Mouse (Mus musculus) MEL-GATA-1-ER (cell line): Measurements from ENCODE around the gene Gm4491.

Source experiments
- DNase-seq: peaks from one replicate; pipeline ENCODE4 v3.0.0-alpha.2; 2012; ENCODE audit warnings: low read depth; ENCODE audit errors: extremely low read depth

Gm4491 gene

DNA sequence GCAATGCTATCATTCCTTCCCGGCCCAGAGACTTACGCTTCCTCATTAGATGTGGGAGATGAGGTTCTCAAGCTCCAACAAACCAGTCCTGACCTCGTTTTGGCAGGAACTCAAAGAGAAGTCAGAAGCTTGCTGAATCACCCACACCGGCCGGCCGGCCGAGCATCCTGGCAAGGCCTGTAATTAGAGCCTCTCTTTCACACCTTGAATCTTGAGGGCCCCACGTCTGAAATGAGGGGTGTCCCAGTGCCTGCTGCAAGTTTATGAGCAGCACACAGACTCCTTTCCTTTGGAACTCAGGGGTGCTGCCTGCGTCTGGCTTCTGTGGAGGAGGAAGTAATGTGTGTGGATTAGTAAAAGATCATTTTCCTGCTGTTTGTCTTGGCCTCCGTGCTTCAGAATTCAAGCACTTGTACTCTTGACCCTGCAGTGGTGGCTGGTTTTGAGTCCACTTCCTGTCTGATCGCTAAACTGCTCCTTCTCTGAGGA lies 31.5 kb downstream of the Gm4491 start:
- no peak for DNase-seq

GRCm38 (mm10) chr14:57082863-57083262 lies 32.8 kb downstream of the Gm4491 start:
- DNase-seq: no peak

DNA sequence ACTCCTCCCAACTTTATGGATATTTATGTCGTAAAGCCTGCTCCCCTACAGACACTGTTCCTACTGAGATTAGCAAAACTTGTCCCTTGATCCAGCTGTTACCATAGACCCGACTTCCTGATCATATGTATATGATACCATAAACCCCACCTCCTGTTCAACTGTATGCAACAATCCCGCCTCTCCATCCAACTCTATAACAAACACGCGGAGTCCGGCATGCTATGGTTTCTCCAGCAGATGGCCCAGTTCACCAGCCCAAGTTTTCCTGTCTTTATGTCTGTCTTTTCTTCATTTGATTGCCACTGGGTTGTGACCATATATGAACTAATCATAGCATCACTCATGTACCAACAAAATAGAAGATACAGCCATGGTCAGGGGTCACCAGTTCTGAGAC lies 40.1 kb downstream of the Gm4491 start:
- no peak for DNase-seq

DNA sequence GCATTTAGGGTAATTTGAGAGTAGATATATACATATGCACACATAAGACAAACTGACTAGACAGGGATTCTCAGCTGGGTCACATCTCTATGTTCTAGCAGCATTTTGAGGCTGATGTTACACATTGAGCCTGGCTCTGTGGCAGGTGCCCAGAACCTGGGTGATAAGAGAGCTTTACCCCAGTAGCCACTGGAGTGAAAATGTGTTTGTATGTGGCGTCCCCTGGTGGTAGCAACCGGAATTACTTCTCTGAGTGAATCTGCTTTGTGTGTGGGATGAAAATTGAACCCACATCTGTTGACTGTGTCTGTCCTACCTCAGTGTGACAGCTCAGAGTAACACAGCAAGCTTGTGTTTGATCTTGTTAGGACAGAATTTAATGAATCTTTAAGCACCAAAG lies 45.8 kb downstream of the Gm4491 start:
- DNase-seq: peak; percentile 36

DNA sequence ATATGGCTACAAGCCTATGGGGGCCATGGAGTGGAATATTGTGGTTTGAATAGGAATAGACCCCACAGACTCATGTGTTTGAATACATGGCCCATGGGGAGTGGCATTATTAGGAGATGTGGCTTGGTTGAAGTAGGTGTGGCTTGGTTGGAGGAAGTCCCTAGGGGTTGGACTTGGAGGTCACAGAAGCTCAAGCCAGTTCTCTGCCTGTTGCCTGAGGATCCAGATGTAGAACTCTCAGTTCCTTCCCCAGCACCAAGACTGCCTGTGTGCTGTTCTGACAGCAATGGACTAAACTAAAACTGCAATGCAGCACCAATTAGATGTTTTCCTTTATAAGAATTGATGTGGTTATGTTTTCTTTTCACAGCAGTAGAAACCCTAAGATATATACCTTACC lies 49.6 kb downstream of the Gm4491 start:
- DNase-seq: no peak
